Mouse (Mus musculus) left cerebral cortex, postnatal 14 days (tissue): ENCODE data around the gene Diablo. TPM values are rescaled to one million over a fixed set of nuclear protein-coding genes. Genes with fewer than 3 reads are reported as not detected.

Experiments
- DNase-seq, 2 experiments: peaks; one replicate each; pipeline ENCODE4 v3.0.0; 2021 to 2022; ENCODE audit warnings: low spot score in 2 of 2, mixed read lengths in 1 of 2
- intact Hi-C: fragments of 180-260 bp; cut with DNase I; formaldehyde crosslinking; loops from one replicate; pipeline ENCODE4 v1.15.1; 2025
- microRNA-seq, 2 experiments: library from miRNA; unstranded; fragments of <30 nt; microRNA quantifications; one replicate each; pipeline ENCODE4 v1.2.0; 2022
- total RNA-seq, 2 experiments: library from RNA; stranded (reverse); gene quantifications; 2 replicates each; pipeline ENCODE4 v1.2.3; 2021

Diablo gene
- total RNA-seq, 2 experiments from 2014 or later = 37.8 TPM

DNA sequence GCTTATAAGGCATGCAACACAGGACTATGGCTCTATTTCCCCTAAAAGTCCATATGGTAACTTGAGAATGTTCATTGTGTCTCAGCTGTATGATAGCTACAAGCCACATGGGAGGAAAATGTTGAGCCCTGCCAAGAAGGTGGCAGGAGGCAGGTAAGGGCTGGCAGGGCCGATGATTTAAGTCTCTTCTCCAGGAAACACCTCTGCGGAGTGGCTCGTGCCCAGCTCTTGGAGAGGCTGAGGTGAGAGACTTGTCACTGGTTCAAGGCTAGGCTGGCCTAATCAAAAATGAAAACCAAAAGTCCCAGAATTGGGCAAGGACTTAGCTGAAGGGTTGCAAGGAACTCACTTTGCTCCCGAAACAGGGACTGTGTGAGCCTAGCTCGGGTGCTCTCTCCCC lies 13.8 kb downstream of the Diablo start, which contains the start of gene B3gnt4:
B3gnt4 (plus strand) TSS at position 301 of the 400 bp plus-strand sequence.
- intact Hi-C loops = no loop called here
- DNase-seq = no peak

DNA sequence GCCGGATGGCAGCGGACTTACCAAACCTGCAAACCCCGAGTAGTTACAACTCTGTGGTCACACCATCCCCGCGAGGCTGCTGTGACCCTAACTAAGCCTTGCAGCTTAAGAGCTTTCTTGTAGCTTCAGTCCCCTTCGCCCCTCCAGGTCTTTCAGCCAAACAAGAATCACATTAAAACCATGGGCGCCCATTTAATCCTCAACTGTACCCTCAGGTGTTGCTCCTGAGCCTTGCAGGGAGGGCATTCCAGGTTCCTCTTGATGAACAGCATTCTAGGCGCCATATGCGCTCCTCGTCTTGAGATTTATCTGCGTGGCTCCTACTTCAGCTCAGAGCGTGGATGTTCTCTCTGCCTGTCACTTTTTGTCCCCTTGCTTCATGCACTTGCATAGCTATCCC lies 15.1 kb downstream of the Diablo start:
- intact Hi-C loops = no loop called here

DNA sequence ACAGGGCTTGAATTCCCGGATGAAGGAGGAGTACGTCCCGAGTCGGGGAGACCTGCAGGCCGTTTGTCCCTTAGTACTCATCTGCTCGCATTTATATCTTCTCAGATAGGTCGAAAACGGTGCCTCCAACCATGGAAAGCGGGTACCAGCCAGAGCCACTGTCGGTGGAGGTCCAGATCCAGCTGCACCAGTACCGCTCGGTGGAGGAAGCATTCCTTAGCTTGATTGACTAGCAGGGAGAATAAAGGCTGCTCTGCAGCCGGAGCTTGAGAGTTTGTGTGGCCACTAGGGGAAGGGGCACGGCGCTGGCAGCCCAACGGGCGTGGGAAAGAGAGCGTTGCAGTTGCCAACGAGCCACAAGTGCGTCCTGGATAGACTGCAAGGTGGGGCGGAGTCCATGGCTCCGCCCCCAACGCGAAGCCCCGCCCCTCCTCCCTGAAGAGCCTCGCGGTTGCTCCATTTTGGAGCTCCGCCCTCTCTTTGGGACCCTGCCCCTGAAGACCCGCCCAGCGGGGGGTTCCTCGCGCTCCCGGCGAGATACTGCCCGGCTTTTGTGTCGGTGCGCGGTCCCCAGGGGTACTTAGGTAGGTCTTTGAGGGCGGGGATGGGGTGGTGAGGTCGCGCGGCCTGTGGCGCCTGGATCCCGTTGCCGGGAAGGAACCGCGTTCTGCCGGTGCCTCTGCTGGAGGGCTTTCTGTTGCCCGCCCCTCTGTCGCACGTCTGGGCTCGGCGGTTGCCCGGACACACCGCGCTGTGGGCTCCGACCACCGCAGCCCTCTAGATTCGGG lies 15.8 kb downstream of the Diablo start:
- peak; percentile 82 to 89 for DNase-seq
- intact Hi-C loops = no loop called here

More for the DNA sequence above, 15.1 kb downstream of the Diablo start:
- DNase-seq = no peak

DNA sequence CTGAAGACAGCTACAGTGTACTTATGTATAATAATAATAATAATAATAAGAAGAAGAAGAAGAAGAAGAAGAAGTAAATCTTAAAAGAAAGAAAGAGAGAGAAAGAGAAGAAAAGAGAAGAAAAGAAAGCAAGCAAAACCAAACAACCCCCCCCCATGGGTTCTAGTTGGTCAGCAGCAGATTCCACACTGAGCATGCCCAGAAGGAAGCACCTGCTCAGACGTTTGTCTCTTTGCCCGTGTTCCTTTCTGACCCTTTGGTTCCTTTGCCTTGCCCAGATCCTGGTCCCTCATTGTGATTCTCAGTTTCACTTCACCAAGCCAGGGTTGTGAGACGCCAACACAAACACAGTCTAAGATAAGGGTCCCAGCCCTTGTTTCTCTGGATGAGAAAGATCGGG lies 22.0 kb downstream of the Diablo start:
- no peak for DNase-seq
- intact Hi-C loops = loop anchor here (5.0 kb wide), 1 partner anchor 125 kb away; no protein-coding TSS in a partner anchor

DNA sequence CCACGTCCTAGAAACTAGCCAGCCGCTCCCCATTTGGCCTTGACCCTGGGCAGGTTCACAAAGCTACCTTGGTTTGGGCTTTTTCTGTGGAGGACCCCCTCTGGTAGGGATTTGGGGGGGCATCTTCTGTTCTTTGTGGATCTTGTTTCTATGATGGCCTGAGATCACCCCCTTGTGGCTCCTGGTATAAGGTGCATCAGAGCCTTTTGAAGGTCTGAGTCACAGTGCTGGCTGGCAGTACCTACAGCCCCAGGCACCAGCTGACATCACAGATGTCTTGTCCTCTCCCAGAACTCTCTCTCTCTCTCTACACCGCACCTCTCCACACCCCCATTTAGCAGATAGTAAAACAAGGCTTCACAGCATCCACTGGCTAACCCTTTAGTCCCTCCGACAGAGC lies 24.3 kb downstream of the Diablo start:
- intact Hi-C loops = loop anchor here (1.0 to 10.0 kb wide), 3 partner anchors 55 to 255 kb away; no protein-coding TSS in a partner anchor
- peak; percentile 57 to 82 for DNase-seq

DNA sequence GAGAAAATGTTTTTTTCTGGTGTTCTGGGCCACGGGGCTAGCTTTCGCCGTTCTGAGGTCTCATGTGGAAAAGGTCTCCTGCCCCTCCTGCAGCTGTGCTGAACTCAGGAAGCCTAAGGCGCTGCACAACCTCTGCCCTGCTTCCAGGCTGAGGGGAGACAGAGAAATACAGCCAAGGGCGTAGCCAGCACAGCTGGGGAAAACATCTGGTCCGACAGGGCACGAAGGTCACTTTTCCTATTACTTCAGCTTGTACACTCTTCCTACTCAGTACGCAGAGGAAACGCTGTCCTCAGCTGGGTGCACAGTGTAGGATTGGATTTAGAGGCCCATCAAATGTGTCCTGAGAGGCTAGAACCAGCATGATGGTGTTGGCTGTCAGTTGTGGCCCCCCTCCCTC lies 34.0 kb downstream of the Diablo start:
- no peak for DNase-seq
- intact Hi-C loops = loop anchor here (10.0 kb wide), 1 partner anchor 245 kb away; no protein-coding TSS in a partner anchor

DNA sequence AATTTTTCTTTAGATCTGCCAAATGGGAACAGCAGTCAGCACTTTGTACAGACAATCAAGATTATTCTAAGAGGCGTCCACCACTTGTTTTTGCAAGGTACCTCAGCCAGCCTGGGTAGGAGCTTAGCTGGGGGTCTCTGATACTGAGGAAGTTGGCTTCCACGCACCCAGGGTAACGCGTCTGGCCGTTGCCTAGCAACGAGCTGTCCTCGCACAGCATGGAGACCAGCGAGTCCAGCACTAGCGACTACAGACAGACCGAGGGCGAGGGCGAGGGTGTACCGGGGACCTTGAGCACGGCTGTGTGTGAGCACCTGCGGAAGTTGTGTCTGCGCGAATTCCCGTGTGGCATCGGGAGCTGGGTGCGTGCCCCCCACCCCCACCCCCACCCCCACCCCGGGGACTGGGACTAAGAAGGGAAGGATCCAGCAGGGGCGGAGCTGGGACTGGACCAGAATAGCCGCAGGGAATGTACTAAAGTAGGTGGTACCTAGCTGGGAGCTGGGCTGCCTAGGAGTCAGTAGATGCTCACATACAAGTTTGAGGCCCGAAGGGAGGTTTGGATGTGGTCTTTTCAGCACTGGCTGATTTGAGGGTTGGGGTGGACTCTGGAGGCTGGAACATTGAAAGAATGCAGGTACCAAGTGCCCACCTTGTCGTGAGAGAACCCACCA lies 34.7 kb downstream of the Diablo start, which contains the start of the genes Lrrc43 and Il31:
Lrrc43 (plus strand) TSS at position 194 of the 674 bp plus-strand sequence.
Il31 (minus strand) TSS at position 378 of the 674 bp plus-strand sequence.
- DNase-seq = no peak
- intact Hi-C loops = no loop called here

DNA sequence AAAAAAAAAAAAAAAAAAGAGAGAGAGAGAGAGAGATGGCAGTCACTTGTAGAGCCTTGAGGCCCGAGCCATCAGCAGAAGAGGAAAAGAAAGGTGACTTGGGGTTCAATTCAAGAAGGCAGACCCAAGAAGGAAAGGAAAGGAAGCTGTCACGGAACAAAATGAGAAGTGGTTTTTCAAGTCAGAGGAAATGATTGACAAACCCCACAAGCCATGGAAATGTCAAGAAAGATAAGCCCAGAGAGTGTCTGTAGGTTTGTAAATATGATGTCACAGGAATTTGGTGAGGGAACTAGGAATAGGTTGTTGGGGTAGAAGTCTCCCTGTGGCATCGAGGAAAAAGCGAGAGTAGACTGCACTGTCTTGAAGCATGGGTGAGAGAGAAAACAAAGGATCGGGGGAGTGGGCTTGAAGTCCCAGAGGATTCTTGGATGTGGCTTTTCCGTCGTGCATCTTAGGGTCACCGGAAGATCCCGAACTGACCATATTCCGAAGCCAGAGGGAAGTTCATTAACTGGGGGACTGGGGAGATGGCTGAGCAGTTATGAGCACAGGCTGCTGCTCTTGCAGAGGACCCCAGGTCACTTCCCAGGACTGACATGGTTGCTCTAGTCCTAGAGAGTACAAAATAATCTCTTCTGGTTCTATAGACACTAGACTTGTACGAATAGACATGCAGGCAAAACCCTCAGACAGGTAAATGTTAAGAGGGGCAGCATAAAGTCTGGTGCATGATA lies 36.1 kb downstream of the Diablo start:
- intact Hi-C loops = no loop called here
- no peak for DNase-seq

DNA sequence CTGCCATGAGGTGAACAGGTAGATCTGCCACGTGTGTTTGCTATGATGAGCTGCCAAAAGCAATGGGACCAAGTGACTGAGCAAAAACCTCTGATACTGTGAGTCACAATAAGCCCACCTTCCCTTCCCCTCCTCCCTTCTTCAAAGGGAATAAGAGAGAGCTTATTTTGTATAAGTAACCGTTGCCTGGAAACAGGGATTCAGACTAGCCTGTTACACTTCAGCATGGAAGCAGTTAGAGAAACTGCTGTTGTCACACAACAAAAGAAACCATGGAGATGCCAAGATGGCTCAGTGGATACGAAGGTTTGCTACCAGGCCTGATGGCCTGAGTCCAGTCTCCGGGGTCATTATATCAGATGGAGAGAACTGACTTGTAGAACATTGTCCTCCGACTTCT lies 50.2 kb downstream of the Diablo start:
- intact Hi-C loops = no loop called here
- peak in 1 of 2 experiments; percentile 20 for DNase-seq

DNA sequence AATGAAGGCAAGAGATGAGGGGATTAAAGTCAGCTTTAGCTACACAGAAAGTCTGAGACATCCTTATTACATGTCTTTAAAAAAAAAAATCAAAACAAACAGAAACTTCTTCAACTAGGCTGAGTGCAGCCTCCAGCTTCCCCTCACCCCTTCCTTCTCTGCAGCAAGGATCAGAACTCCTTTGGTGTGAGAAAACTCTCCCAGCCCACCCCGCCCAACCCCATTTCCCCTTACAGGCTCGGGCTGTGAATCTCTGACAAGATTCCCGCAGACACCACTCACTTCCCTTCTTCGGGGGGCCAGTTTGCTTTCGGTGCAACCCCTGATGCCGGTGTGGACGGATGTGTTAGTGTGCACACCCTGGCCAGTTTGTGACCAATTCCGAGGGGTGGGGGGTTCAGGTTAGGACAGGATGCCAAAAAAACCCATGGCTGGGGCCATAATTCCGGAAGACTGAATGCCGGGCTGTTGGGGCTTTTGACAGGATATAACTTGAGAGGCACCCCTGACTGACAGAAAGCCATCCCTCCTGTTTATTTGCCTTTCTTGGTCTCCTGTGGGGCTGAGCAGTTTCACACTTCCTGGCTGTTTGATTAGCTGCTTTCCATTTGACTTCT lies 53.1 kb downstream of the Diablo start:
- DNase-seq = no peak
- intact Hi-C loops = no loop called here

DNA sequence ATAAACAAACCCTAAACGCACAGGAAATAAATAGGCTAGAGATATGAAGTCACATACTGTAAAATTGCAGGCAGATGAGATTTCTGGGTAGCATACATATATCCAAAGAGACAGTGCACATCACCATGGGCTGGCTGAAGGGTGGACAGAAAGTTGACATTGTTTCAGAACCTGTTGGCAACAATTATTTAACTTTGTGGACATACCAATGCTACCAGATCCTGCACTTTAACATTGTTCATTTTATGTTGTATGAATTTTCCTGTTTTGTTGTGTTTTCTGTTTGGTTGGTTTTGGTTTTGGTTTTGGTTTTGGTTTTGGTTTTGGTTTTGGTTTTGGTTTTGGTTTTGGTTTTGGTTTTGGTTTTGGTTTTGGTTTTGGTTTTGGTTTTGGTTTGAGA lies 59.3 kb downstream of the Diablo start:
- no peak for DNase-seq
- intact Hi-C loops = no loop called here

DNA sequence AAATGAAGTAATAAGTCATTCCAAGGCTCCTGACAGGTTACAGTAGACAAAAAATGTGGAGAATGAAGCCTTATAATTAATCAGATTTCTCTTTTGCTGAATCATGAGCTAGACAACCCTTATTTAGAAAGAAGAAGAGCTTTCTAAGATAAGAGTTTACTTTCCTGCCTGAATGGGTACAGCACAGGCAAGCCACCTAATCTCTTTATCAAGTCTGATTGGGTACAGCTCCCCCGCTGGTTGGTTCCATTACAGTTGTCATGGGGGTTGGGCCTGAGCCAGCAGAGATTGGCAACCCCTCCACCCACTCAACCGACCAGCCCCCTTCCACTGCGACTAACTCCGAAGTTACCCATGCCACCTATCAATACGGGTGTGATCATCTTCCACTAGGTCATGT lies 62.6 kb downstream of the Diablo start:
- intact Hi-C loops = no loop called here

More for the DNA sequence above, 62.6 kb downstream of the Diablo start:
- DNase-seq = no peak

Small RNAs within 50 kb of the gene (microRNA-seq; reads per million reads assigned to microRNA genes)
- gene Mir7647 = 1.3 to 1.8 reads per million in 2 experiments

Other genes starting within 250 kb of the Diablo start
- gene Bcl7a, start 180.3 kb downstream of the Diablo start, total RNA-seq = 10 to 100 TPM; 76.2 to 79.1 TPM
- gene Mlxip, start 129.4 kb downstream of the Diablo start, total RNA-seq = 10 to 100 TPM; 19.2 to 22.6 TPM
- gene Lrrc43, start 34.9 kb downstream of the Diablo start, total RNA-seq = 1 to 10 TPM; 1.1 to 1.4 TPM
- gene Il31, start 34.7 kb downstream of the Diablo start, total RNA-seq = not detected
- under 1 TPM; 0.61 to 0.99 TPM for gene B3gnt4, start 13.7 kb downstream of the Diablo start, total RNA-seq
- gene Gm49027, start 1.3 kb upstream of the Diablo start, total RNA-seq = 1 to 10 TPM; 7.1 to 7.4 TPM
- gene Vps33a, start 48.9 kb upstream of the Diablo start, total RNA-seq = 10 to 100 TPM; 79.1 to 83.3 TPM
- gene Clip1, start 160.4 kb upstream of the Diablo start, total RNA-seq = 100 to 1,000 TPM; 117 to 132 TPM
- gene Zcchc8, start 196.9 kb upstream of the Diablo start, total RNA-seq = 10 to 100 TPM; 37.0 to 37.2 TPM
- gene Rsrc2, start 225.2 kb upstream of the Diablo start, total RNA-seq = 10 to 100 TPM; 80.9 to 89.4 TPM
- gene Kntc1, start 225.5 kb upstream of the Diablo start, total RNA-seq = under 1 TPM; 0.83 to 0.87 TPM